Mouse (Mus musculus): ENCODE measurements at regions not wholly inside any gene's neighbourhood (a gene's known extent, or its start where the extent isn't known, plus 50 kb on each side); places are given as distances from the start of the nearest gene placed in this dataset.

DNA sequence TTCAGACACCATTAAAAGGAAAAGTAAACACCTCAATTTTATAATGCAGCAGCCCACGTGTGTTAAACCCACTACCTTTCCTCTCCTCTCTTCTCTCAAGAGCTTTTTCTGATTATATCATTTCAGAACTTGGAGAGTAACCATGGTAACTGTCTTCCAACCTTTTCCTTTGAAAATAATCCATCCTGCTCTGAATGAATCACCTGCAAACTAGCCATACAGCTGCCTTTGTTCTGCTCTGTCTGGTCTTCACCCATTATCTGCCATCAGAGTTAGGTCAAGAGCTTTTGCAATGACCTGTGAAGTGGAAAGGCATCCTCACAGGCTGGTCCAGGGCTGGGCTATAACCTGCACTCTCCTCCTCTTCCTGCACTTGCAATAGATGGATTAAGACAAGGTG lies 238.7 kb upstream of the Slco3a1 start:
- H3K4me1 ChIP-seq (ENCODE audit: control insufficient read depth, insufficient read depth): no peaks in the 10 kb centered on the region
- H3K4me2 ChIP-seq (ENCODE audit: low read depth, low read length): no peak overlapping the region
- H3K9ac ChIP-seq (replicated peaks; ENCODE audit: low read depth, low read length): no peak overlapping the region
- ATAC-seq (ENCODE audit: insufficient read depth, low read depth): no peak
- no peaks in the 10 kb centered on the region for H3K27me3 ChIP-seq (ENCODE audit: control insufficient read depth, insufficient read depth, low read length)
- H3K27ac ChIP-seq (ENCODE audit: low read depth): no peak overlapping the region
- no peaks in the 10 kb centered on the region for H3K9me3 ChIP-seq (replicated peaks; ENCODE audit: control insufficient read depth, low read length)
- WGBS: 49% methylated on average over 1 of the region's 1 CpGs
- DNase-seq (ENCODE audit: low spot score): no peak
- H3K36me3 ChIP-seq (replicated peaks; ENCODE audit: control insufficient read depth, insufficient read depth, low read length): no peaks in the 10 kb centered on the region
- no peak overlapping the region for H3K4me3 ChIP-seq (ENCODE audit: low read depth, low read length)
- TF ChIP-seq EP300 (IDR thresholded peaks at IDR 0.05; ENCODE audit: low read depth) (no peak), CTCF (IDR thresholded peaks at IDR 0.05; ENCODE audit: low read depth) (no peak)

GRCm38 (mm10) chr7:74788696-74789095 lies 234.1 kb upstream of the Slco3a1 start:
- Histone ChIP-seq H3K9me3 (replicated peaks; ENCODE audit: control insufficient read depth, low read length) (no peaks in the 10 kb centered on the region), H3K36me3 (replicated peaks; ENCODE audit: control insufficient read depth, insufficient read depth, low read length) (no peaks in the 10 kb centered on the region), H3K4me1 (ENCODE audit: control insufficient read depth, insufficient read depth) (no peaks in the 10 kb centered on the region), H3K4me2 (ENCODE audit: low read depth, low read length) (no peak overlapping the region), H3K4me3 (ENCODE audit: low read depth, low read length) (no peak overlapping the region), H3K27ac (ENCODE audit: low read depth) (no peak overlapping the region), H3K27me3 (ENCODE audit: control insufficient read depth, insufficient read depth, low read length) (no peaks in the 10 kb centered on the region), H3K9ac (replicated peaks; ENCODE audit: low read depth, low read length) (no peak overlapping the region)
- ATAC-seq (ENCODE audit: insufficient read depth, low read depth): no peak
- DNase-seq (ENCODE audit: low spot score): no peak
- WGBS: 68% methylated on average over 1 of the region's 1 CpGs
- no peak for TF ChIP-seq EP300 (IDR thresholded peaks at IDR 0.05; ENCODE audit: low read depth)
- TF ChIP-seq CTCF (IDR thresholded peaks at IDR 0.05; ENCODE audit: low read depth): no peak

GRCm38 (mm10) chr7:74771435-74772406 lies 217.1 kb upstream of the Slco3a1 start:
- H3K27me3 ChIP-seq (ENCODE audit: control insufficient read depth, insufficient read depth, low read length): no peaks in the 10 kb centered on the region
- ATAC-seq (ENCODE audit: insufficient read depth, low read depth): no peak
- 86% methylated on average over 9 of the region's 9 CpGs for WGBS
- no peaks in the 10 kb centered on the region for H3K36me3 ChIP-seq (replicated peaks; ENCODE audit: control insufficient read depth, insufficient read depth, low read length)
- H3K4me1 ChIP-seq (ENCODE audit: control insufficient read depth, insufficient read depth): no peaks in the 10 kb centered on the region
- H3K4me2 ChIP-seq (ENCODE audit: low read depth, low read length): no peak overlapping the region
- no peak for DNase-seq (ENCODE audit: low spot score)
- H3K4me3 ChIP-seq (ENCODE audit: low read depth, low read length): no peak overlapping the region
- H3K27ac ChIP-seq (ENCODE audit: low read depth): no peak overlapping the region
- TF ChIP-seq EP300 (IDR thresholded peaks at IDR 0.05; ENCODE audit: low read depth) (no peak), CTCF (IDR thresholded peaks at IDR 0.05; ENCODE audit: low read depth) (no peak)
- no peak overlapping the region for H3K9ac ChIP-seq (replicated peaks; ENCODE audit: low read depth, low read length)
- H3K9me3 ChIP-seq (replicated peaks; ENCODE audit: control insufficient read depth, low read length): no peaks in the 10 kb centered on the region

GRCm38 (mm10) chr7:74766550-74766949 lies 212.0 kb upstream of the Slco3a1 start:
- no peaks in the 10 kb centered on the region for H3K36me3 ChIP-seq (replicated peaks; ENCODE audit: control insufficient read depth, insufficient read depth, low read length)
- no peak for TF ChIP-seq EP300 (IDR thresholded peaks at IDR 0.05; ENCODE audit: low read depth)
- TF ChIP-seq CTCF (IDR thresholded peaks at IDR 0.05; ENCODE audit: low read depth): no peak
- no peaks in the 10 kb centered on the region for H3K27me3 ChIP-seq (ENCODE audit: control insufficient read depth, insufficient read depth, low read length)
- DNase-seq (ENCODE audit: low spot score) (no peak), ATAC-seq (ENCODE audit: insufficient read depth, low read depth) (no peak)
- no peaks in the 10 kb centered on the region for H3K9me3 ChIP-seq (replicated peaks; ENCODE audit: control insufficient read depth, low read length)
- H3K4me1 ChIP-seq (ENCODE audit: control insufficient read depth, insufficient read depth): no peaks in the 10 kb centered on the region
- H3K9ac ChIP-seq (replicated peaks; ENCODE audit: low read depth, low read length): no peak overlapping the region
- H3K4me3 ChIP-seq (ENCODE audit: low read depth, low read length): no peak overlapping the region
- no peak overlapping the region for H3K27ac ChIP-seq (ENCODE audit: low read depth)
- WGBS: 77% methylated on average over 4 of the region's 4 CpGs
- no peak overlapping the region for H3K4me2 ChIP-seq (ENCODE audit: low read depth, low read length)

DNA sequence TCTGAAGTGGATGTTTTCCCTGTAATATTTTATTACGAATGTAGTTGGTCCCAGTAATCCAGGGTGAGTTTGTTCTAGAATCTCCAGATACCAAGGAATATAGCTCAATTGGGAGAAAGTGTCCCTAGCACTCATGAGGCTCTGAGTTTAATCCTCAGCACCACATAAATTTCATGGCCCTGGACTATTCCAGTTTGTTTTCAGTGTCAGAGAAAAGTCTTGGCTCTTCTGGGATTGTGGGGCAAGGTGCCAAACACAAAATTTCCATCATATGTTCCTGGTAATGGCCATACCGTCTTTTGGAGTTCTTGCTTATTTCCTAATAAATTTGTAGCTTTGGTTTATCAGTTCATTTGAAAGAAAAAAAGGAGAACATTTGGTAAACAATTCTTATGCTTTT lies 202.9 kb upstream of the Slco3a1 start:
- TF ChIP-seq CTCF (IDR thresholded peaks at IDR 0.05; ENCODE audit: low read depth): no peak
- no peak for TF ChIP-seq EP300 (IDR thresholded peaks at IDR 0.05; ENCODE audit: low read depth)
- Histone ChIP-seq H3K36me3 (replicated peaks; ENCODE audit: control insufficient read depth, insufficient read depth, low read length) (no peaks in the 10 kb centered on the region), H3K4me3 (ENCODE audit: low read depth, low read length) (no peak overlapping the region), H3K4me1 (ENCODE audit: control insufficient read depth, insufficient read depth) (no peaks in the 10 kb centered on the region), H3K9ac (replicated peaks; ENCODE audit: low read depth, low read length) (no peak overlapping the region), H3K27me3 (ENCODE audit: control insufficient read depth, insufficient read depth, low read length) (no peaks in the 10 kb centered on the region), H3K9me3 (replicated peaks; ENCODE audit: control insufficient read depth, low read length) (no peaks in the 10 kb centered on the region), H3K4me2 (ENCODE audit: low read depth, low read length) (no peak overlapping the region), H3K27ac (ENCODE audit: low read depth) (no peak overlapping the region)
- DNase-seq (ENCODE audit: low spot score): no peak
- 70% methylated on average over 2 of the region's 2 CpGs for WGBS
- ATAC-seq (ENCODE audit: insufficient read depth, low read depth): no peak
